Mouse (Mus musculus) liver (tissue): ENCODE data around the gene Timeless.

Experiments
- DNase-seq: peaks from one replicate; pipeline ENCODE4 v3.0.0-alpha.2; 2020; ENCODE audit warnings: mixed read lengths

Gene Timeless

DNA sequence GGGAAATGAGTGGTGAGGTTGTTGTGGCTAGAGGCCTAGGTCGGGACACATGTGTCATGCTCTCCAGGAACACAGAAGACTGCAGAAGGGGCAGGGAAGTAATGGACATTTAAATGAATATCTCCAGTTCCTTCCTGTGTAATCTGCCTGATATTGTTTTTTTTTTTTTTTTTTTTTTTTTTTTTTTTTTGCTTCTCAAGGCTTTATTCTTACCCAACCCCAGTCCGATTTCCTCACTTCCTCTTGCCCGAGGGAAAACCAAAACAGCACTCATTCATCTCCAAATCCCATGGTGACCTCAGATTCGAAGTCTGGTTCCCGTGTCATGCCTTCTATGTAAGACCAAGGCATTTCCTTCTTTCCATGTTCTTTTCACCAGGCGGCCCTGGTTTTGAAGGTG, 66.4 kb downstream of the Timeless start:
- no peak for DNase-seq

DNA sequence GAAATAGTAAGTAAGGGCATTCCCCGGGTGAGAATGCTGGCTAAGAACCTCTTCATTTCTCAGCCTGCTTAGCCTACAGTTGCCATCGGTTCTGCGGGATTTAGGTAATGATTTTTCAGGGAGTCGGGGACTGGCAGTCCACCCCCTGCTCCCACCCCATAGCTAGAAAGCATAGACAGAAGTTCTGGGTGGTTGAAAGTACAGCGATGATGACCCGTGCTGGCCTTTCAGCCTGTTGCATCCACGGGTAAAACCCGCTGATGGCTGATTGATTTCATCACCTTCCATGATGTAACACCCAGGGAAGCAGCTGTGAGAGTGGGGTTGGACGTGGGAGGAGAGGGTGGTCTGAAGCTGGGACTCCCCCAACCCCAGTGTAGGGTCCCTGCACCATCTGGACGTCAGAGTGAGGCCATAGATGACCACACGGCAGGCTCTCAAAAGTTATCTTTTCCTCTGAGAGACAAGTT, 66.9 kb downstream of the Timeless start, which contains the start of gene Il23a:
TSS of gene Il23a (minus strand) at position 51 of the 470 bp plus-strand sequence.
- DNase-seq = no peak

DNA sequence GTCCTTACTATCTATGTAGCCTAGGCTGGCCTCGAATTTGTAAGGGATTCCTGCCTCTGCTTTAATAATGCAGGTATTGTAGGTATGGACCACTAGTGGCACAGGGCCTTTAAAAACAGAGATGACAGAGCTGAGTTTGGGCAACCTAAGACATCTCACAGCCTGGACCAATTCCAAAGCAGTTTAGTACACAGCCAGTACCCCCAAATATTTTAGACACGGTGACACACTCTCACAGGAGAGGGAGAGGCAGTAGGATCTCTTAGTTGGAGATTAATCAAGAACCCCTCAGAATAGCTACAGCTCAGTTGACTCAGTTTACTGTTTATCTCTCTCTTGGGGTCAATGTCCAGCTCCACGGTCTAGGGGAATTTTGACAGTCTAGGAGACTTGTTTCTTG, 70.5 kb downstream of the Timeless start:
- DNase-seq = no peak
